8 mouse cellular contexts compared by ENCODE assay signal in the genomic region with DNA sequence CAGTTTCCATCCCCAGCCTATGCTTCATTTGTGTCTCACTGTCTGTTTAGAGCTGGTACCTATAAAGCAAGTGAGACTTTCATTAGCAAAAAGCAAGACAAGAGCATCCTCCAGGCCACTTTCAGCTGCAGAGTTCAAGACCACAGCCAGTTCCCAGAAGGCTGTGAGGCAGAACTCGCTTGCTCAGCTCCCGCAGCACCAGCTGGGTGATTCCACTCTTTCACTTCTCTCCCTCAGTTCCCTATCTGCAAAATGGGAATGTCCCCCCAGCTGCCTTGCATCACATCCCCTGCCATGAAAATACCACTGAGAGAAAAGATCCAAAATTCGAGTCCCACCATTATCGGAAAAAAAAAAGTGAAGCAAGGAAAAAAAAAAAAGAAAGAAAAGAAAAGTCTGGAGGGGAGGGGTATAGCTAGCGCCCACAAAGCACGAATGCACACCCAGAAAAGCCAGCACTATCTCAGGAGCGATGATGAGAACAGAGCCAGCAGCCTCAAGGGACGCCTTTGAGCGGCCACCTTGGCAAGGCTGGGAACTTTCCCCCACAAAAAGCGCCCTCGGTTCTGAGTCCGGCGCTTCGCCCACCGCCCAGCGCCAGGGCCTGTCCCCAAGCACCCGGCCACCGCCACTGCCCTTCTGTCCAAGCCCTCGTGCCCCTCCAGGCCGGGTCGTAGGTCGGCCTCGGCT. TPM values are rescaled to one million over a fixed set of nuclear protein-coding genes. Genes with fewer than 3 reads are reported as not detected.
A peak's percentile ranks its signal among the peaks of the same experiment; 100 is the strongest.
DNase-seq lines count a peak whose midpoint lies in the region; ATAC-seq and TF ChIP-seq lines count a peak whose summit lies in the region.

No protein-coding gene starts in this region.

- peak overlapping the region; percentile 96 for H3K4me2 ChIP-seq in embryonic facial prominence, embryonic 12.5 days (replicated peaks)
- H3K4me2 ChIP-seq in hindbrain, embryonic 14.5 days (replicated peaks), result peak overlapping the region; percentile 72

- H3K4me1 ChIP-seq in G1E (ENCODE audit: insufficient read depth, low read depth, low read length), result no peaks in the 10 kb centered on the region
- H3K4me1 ChIP-seq in embryonic facial prominence, embryonic 12.5 days, result peaks cover 8% of the 10 kb centered on the region; the same call in 1 of the 2 replicates
- H3K4me1 ChIP-seq in hindbrain, embryonic 14.5 days (replicated peaks; ENCODE audit: control insufficient read depth, insufficient read depth, low read length), result peaks cover 15% of the 10 kb centered on the region

- no peak for TF ChIP-seq CTCF in G1E (IDR thresholded peaks at IDR 0.05; ENCODE audit: low read depth, low read length)

- H3K9ac ChIP-seq in embryonic facial prominence, embryonic 12.5 days, result peak overlapping the region; percentile 85
- peak overlapping the region; percentile 96 for H3K9ac ChIP-seq in hindbrain, embryonic 14.5 days

- peaks cover 10% of the 10 kb centered on the region for H3K9me3 ChIP-seq in G1E (replicated peaks)
- H3K9me3 ChIP-seq in embryonic facial prominence, embryonic 12.5 days, result no peaks in the 10 kb centered on the region
- no peaks in the 10 kb centered on the region for H3K9me3 ChIP-seq in hindbrain, embryonic 14.5 days (ENCODE audit: control insufficient read depth, low read length)

- H3K36me3 ChIP-seq in G1E (replicated peaks) (no peaks in the 10 kb centered on the region), macrophage (ENCODE audit: inconsistent target) (no peaks in the 10 kb centered on the region)
- no peaks in the 10 kb centered on the region for H3K36me3 ChIP-seq in embryonic facial prominence, embryonic 12.5 days
- H3K36me3 ChIP-seq in hindbrain, embryonic 14.5 days (replicated peaks; ENCODE audit: control insufficient read depth, insufficient read depth), result no peaks in the 10 kb centered on the region

- H3K27ac ChIP-seq in embryonic facial prominence, embryonic 12.5 days, result peak overlapping the region; percentile 87
- peak overlapping the region; percentile 91 for H3K27ac ChIP-seq in hindbrain, embryonic 14.5 days
- peak overlapping the region; percentile 97 for H3K27ac ChIP-seq in macrophage

- peaks cover 44% of the 10 kb centered on the region for H3K79me2 ChIP-seq in macrophage (ENCODE audit: inconsistent target)

- peaks cover 13% of the 10 kb centered on the region; the same call in 1 of the 2 replicates for H3K27me3 ChIP-seq in G1E (ENCODE audit: insufficient read depth, low read length)
- peaks cover 3% of the 10 kb centered on the region; the same call in 1 of the 2 replicates for H3K27me3 ChIP-seq in embryonic facial prominence, embryonic 12.5 days
- no peaks in the 10 kb centered on the region for H3K27me3 ChIP-seq in hindbrain, embryonic 14.5 days (ENCODE audit: control insufficient read depth, insufficient read depth, low read length)

- H3K4me3 ChIP-seq in G1E (ENCODE audit: low read depth, low read length), result peak overlapping the region; percentile 54; the same call in 1 of the 2 replicates
- peak overlapping the region; percentile 80 for H3K4me3 ChIP-seq in embryonic facial prominence, embryonic 12.5 days
- peak overlapping the region; percentile 77 for H3K4me3 ChIP-seq in hindbrain, embryonic 14.5 days (replicated peaks; ENCODE audit: low read length)
- peak overlapping the region; percentile 60 for H3K4me3 ChIP-seq in macrophage (ENCODE audit: inconsistent target)

- WGBS in embryonic facial prominence, embryonic 12.5 days, result 1% methylated on average over 23 of the region's 23 CpGs
- WGBS in hindbrain, embryonic 14.5 days, result 2% methylated on average over 18 of the region's 23 CpGs
- WGBS in macrophage (ENCODE audit: missing documents), result 0% methylated on average over 23 of the region's 23 CpGs

- no peak for ATAC-seq in G1E (ENCODE audit: extremely low read depth, insufficient number of reproducible peaks, low FRiP score, poor library complexity, severe bottlenecking)
- no peak for ATAC-seq in embryonic facial prominence, embryonic 12.5 days (ENCODE audit: insufficient number of reproducible peaks, insufficient read depth, low FRiP score, low TSS enrichment)
- peak; percentile 7 for ATAC-seq in hindbrain, embryonic 14.5 days (ENCODE audit: low FRiP score)
- ATAC-seq in megakaryocyte-erythroid progenitor cell, adult 5-6 weeks (replicated peaks; ENCODE audit: low FRiP score, low TSS enrichment, poor library complexity, severe bottlenecking), result no peak

- DNase-seq in layer of hippocampus, postnatal 36 days, result peak; percentile 46 to 57
- DNase-seq in layer of hippocampus, postnatal 14 days (ENCODE audit: low spot score in 2 of 2), result no peak
- no peak for DNase-seq in G1E (ENCODE audit: low spot score)
- peak; percentile 28 for DNase-seq in hindbrain, embryonic 14.5 days (ENCODE audit: low spot score)
- DNase-seq in Muller cell, postnatal 12 days (ENCODE audit: inconsistent ontology term), result no peak

RNA-seq across cellular contexts. Expression of gene Ptprj, which starts 1.3 kb away (rescaled TPM):
- total RNA-seq in layer of hippocampus, postnatal 36 days (2021), result 100 to 1,000 TPM; 114 to 131 TPM
- total RNA-seq in layer of hippocampus, postnatal 14 days (2021), result 100 to 1,000 TPM; 101 to 107 TPM
- total RNA-seq in G1E (2014; fragmentation: Nextera tagmentation), result not detected in 2 replicates
- 0.44 and 0.46 TPM in 2 replicates for total RNA-seq in G1E (2017)
- polyA plus RNA-seq in G1E (2012), result 0.01 and 0.02 TPM in 2 replicates
- polyA plus RNA-seq in embryonic facial prominence, embryonic 12.5 days (2016; fragmentation: Nextera tagmentation; extraction: Ambion mirVana), result 2.6 and 3.7 TPM in 2 replicates
- polyA plus RNA-seq in hindbrain, embryonic 14.5 days (2014; fragmentation: Nextera tagmentation; extraction: Ambion mirVana), result 7.9 and 10.3 TPM in 2 replicates
- total RNA-seq in macrophage (2018; cell fraction: chromatin; rRNA removed), result 100 to 1,000 TPM; 126 to 596 (median 231) TPM
- 100 to 1,000 TPM; 160 to 376 (median 210) TPM for total RNA-seq in macrophage (2018; cell fraction: cytosol; rRNA removed)
- total RNA-seq in macrophage (2018; cell fraction: nucleus; rRNA removed), result 100 to 1,000 TPM; 188 to 661 (median 403) TPM
- 88.7 to 130 TPM (median 125 TPM) in 3 replicates for polyA plus RNA-seq in macrophage (2018)
- 11.4 and 14.3 TPM in 2 replicates for total RNA-seq in megakaryocyte-erythroid progenitor cell, adult 5-6 weeks (2014; fragmentation: Nextera tagmentation)
- 17.5 and 18.7 TPM in 2 replicates for total RNA-seq in megakaryocyte-erythroid progenitor cell, adult 5-6 weeks (2017)

Comparison
In these comparisons a context has a peak if more than half of its experiments do, and no peak if none do; other contexts are left out.
1. DNase-seq: peak in layer of hippocampus, postnatal 36 days (2 of 2) and hindbrain, embryonic 14.5 days (single experiment); none in layer of hippocampus, postnatal 14 days (0 of 2), G1E (single experiment) and Muller cell, postnatal 12 days (single experiment).
2. RNA of gene Ptprj, which starts 1.3 kb away (total RNA-seq): 114 to 131 TPM in layer of hippocampus, postnatal 36 days, 101 to 107 TPM in layer of hippocampus, postnatal 14 days and 11.4 to 18.7 TPM in megakaryocyte-erythroid progenitor cell, adult 5-6 weeks; 0.44 to 0.46 TPM in G1E; every median in the first group is over 4 times any median in the second.
3. Peak in every context shown above with its lines, with median percentiles within 50 percentile points of each other: H3K4me3 ChIP-seq and H3K27ac ChIP-seq.